Mouse (Mus musculus): ENCODE measurements around the gene Slc1a4. TPM values are rescaled to one million over a fixed set of nuclear protein-coding genes. Genes with fewer than 3 reads are reported as not detected.
A peak's percentile ranks its signal among the peaks of the same experiment; 100 is the strongest.

Gene Slc1a4
- 19.5 TPM in 2 replicates for polyA plus RNA-seq (2016; fragmentation: Nextera tagmentation; extraction: Ambion mirVana)

- Histone ChIP-seq H3K27ac (peak within 1 kb of the TSS; percentile 90), H3K27me3 (ENCODE audit: poor library complexity, severe bottlenecking) (no peaks in the 10 kb centered on the region), H3K4me1 (peaks cover 46% of the 10 kb centered on the region), H3K4me3 (peak within 1 kb of the TSS; percentile 81), H3K36me3 (replicated peaks) (0 out of 2 replicates have a peak, but pooled peaks cover 11% of the 10 kb centered on the region), H3K9me3 (no peaks in the 10 kb centered on the region)
- WGBS, result under 1% methylated on average over 48 of the region's 48 CpGs
- peak; percentile 98 for DNase-seq (ENCODE audit: extremely low spot score, low spot score)
Measured at GRCm38 (mm10) chr11:20332561-20333514, at the start of gene Slc1a4. Slc1a4 (minus strand) TSS chr11:20332713.

GRCm38 (mm10) chr11:20380106-20380505, 47.6 kb upstream of the Slc1a4 start:
- DNase-seq (ENCODE audit: extremely low spot score, low spot score), result no peak
- 80% methylated on average over 4 of the region's 4 CpGs for WGBS
- H3K4me3 ChIP-seq, result no peak overlapping the region
- no peaks in the 10 kb centered on the region for H3K36me3 ChIP-seq (replicated peaks)
- no peaks in the 10 kb centered on the region for H3K27me3 ChIP-seq (ENCODE audit: poor library complexity, severe bottlenecking)
- H3K9me3 ChIP-seq, result no peaks in the 10 kb centered on the region
- no peaks in the 10 kb centered on the region for H3K4me1 ChIP-seq
- no peak overlapping the region for H3K27ac ChIP-seq

- 93% methylated on average over 7 of the region's 7 CpGs for WGBS
- Histone ChIP-seq H3K9me3 (no peaks in the 10 kb centered on the region), H3K36me3 (replicated peaks) (no peaks in the 10 kb centered on the region), H3K27ac (no peak overlapping the region), H3K4me3 (no peak overlapping the region), H3K4me1 (no peaks in the 10 kb centered on the region), H3K27me3 (ENCODE audit: poor library complexity, severe bottlenecking) (no peaks in the 10 kb centered on the region)
- no peak for DNase-seq (ENCODE audit: extremely low spot score, low spot score)
Measured at GRCm38 (mm10) chr11:20376642-20377041, 44.1 kb upstream of the Slc1a4 start.

GRCm38 (mm10) chr11:20372616-20373211, 40.2 kb upstream of the Slc1a4 start:
- WGBS, result 87% methylated on average over 8 of the region's 8 CpGs
- Histone ChIP-seq H3K36me3 (replicated peaks) (no peaks in the 10 kb centered on the region), H3K4me3 (no peak overlapping the region), H3K27ac (no peak overlapping the region), H3K27me3 (ENCODE audit: poor library complexity, severe bottlenecking) (no peaks in the 10 kb centered on the region), H3K4me1 (no peaks in the 10 kb centered on the region), H3K9me3 (no peaks in the 10 kb centered on the region)
- no peak for DNase-seq (ENCODE audit: extremely low spot score, low spot score)

GRCm38 (mm10) chr11:20370486-20370885, 38.0 kb upstream of the Slc1a4 start:
- Histone ChIP-seq H3K27me3 (ENCODE audit: poor library complexity, severe bottlenecking) (no peaks in the 10 kb centered on the region), H3K27ac (no peak overlapping the region), H3K36me3 (replicated peaks) (no peaks in the 10 kb centered on the region), H3K4me1 (no peaks in the 10 kb centered on the region), H3K4me3 (no peak overlapping the region), H3K9me3 (no peaks in the 10 kb centered on the region)
- 89% methylated on average over 2 of the region's 2 CpGs for WGBS
- DNase-seq (ENCODE audit: extremely low spot score, low spot score), result no peak

- no peak overlapping the region for H3K27ac ChIP-seq
- H3K4me1 ChIP-seq, result no peaks in the 10 kb centered on the region
- no peaks in the 10 kb centered on the region for H3K27me3 ChIP-seq (ENCODE audit: poor library complexity, severe bottlenecking)
- DNase-seq (ENCODE audit: extremely low spot score, low spot score), result no peak
- no peak overlapping the region for H3K4me3 ChIP-seq
- H3K36me3 ChIP-seq (replicated peaks), result no peaks in the 10 kb centered on the region
- no peaks in the 10 kb centered on the region for H3K9me3 ChIP-seq
- 98% methylated on average over 1 of the region's 1 CpGs for WGBS
Measured at GRCm38 (mm10) chr11:20366456-20366855, 33.9 kb upstream of the Slc1a4 start.

- DNase-seq (ENCODE audit: extremely low spot score, low spot score), result no peak
- WGBS, result 71% methylated on average over 3 of the region's 3 CpGs
- no peaks in the 10 kb centered on the region for H3K36me3 ChIP-seq (replicated peaks)
- H3K27ac ChIP-seq, result no peak overlapping the region
- H3K4me1 ChIP-seq, result peaks cover 15% of the 10 kb centered on the region
- H3K27me3 ChIP-seq (ENCODE audit: poor library complexity, severe bottlenecking), result no peaks in the 10 kb centered on the region
- no peak overlapping the region for H3K4me3 ChIP-seq
- no peaks in the 10 kb centered on the region for H3K9me3 ChIP-seq
Measured at GRCm38 (mm10) chr11:20361354-20361753, 28.8 kb upstream of the Slc1a4 start.

GRCm38 (mm10) chr11:20357684-20358447, 25.4 kb upstream of the Slc1a4 start:
- no peak for DNase-seq (ENCODE audit: extremely low spot score, low spot score)
- Histone ChIP-seq H3K27me3 (ENCODE audit: poor library complexity, severe bottlenecking) (no peaks in the 10 kb centered on the region), H3K4me3 (no peak overlapping the region), H3K36me3 (replicated peaks) (no peaks in the 10 kb centered on the region), H3K9me3 (no peaks in the 10 kb centered on the region), H3K4me1 (peaks cover 15% of the 10 kb centered on the region), H3K27ac (peak overlapping the region; percentile 20; the same call in 1 of the 2 replicates)
- WGBS, result 60% methylated on average over 9 of the region's 9 CpGs

- Histone ChIP-seq H3K36me3 (replicated peaks) (no peaks in the 10 kb centered on the region), H3K27me3 (ENCODE audit: poor library complexity, severe bottlenecking) (no peaks in the 10 kb centered on the region), H3K4me3 (no peak overlapping the region), H3K9me3 (no peaks in the 10 kb centered on the region), H3K4me1 (no peaks in the 10 kb centered on the region), H3K27ac (no peak overlapping the region)
- no peak for DNase-seq (ENCODE audit: extremely low spot score, low spot score)
- 80% methylated on average over 2 of the region's 2 CpGs for WGBS
Measured at GRCm38 (mm10) chr11:20348466-20348865, 16.0 kb upstream of the Slc1a4 start.

GRCm38 (mm10) chr11:20347548-20347947, 15.0 kb upstream of the Slc1a4 start:
- DNase-seq (ENCODE audit: extremely low spot score, low spot score), result no peak
- no peak overlapping the region for H3K4me3 ChIP-seq
- H3K36me3 ChIP-seq (replicated peaks), result no peaks in the 10 kb centered on the region
- no peaks in the 10 kb centered on the region for H3K27me3 ChIP-seq (ENCODE audit: poor library complexity, severe bottlenecking)
- H3K9me3 ChIP-seq, result no peaks in the 10 kb centered on the region
- no peak overlapping the region for H3K27ac ChIP-seq
- WGBS, result 91% methylated on average over 6 of the region's 6 CpGs
- H3K4me1 ChIP-seq, result no peaks in the 10 kb centered on the region

GRCm38 (mm10) chr11:20346369-20346768, 13.9 kb upstream of the Slc1a4 start:
- Histone ChIP-seq H3K9me3 (no peaks in the 10 kb centered on the region), H3K27me3 (ENCODE audit: poor library complexity, severe bottlenecking) (no peaks in the 10 kb centered on the region), H3K4me3 (no peak overlapping the region), H3K27ac (no peak overlapping the region), H3K4me1 (no peaks in the 10 kb centered on the region), H3K36me3 (replicated peaks) (no peaks in the 10 kb centered on the region)
- WGBS, result 92% methylated on average over 2 of the region's 2 CpGs
- DNase-seq (ENCODE audit: extremely low spot score, low spot score), result no peak

GRCm38 (mm10) chr11:20343952-20344351, 11.4 kb upstream of the Slc1a4 start:
- no peaks in the 10 kb centered on the region for H3K4me1 ChIP-seq
- H3K27ac ChIP-seq, result no peak overlapping the region
- H3K4me3 ChIP-seq, result no peak overlapping the region
- no peaks in the 10 kb centered on the region for H3K27me3 ChIP-seq (ENCODE audit: poor library complexity, severe bottlenecking)
- no peak for DNase-seq (ENCODE audit: extremely low spot score, low spot score)
- no peaks in the 10 kb centered on the region for H3K36me3 ChIP-seq (replicated peaks)
- H3K9me3 ChIP-seq, result no peaks in the 10 kb centered on the region
- 91% methylated on average over 4 of the region's 4 CpGs for WGBS
